Mouse (Mus musculus) activated CD4-positive, CD25-positive, alpha-beta regulatory T cell (primary cell): ENCODE results near the gene Mt1. TPM values are rescaled to one million over a fixed set of nuclear protein-coding genes. Genes with fewer than 3 reads are reported as not detected.

Experiments used
- polyA plus RNA-seq, 2 experiments: library from polyadenylated mRNA; unstranded; fragments of 100-300 nt; shearing (Covaris generic); gene quantifications; one replicate each; pipeline ENCODE4 v1.2.1; 2017

Gene Mt1
- 10 to 100 TPM in 1 of 2 experiments, 1 to 10 TPM in 1; 5.7 to 16.7 TPM for polyA plus RNA-seq

DNA sequence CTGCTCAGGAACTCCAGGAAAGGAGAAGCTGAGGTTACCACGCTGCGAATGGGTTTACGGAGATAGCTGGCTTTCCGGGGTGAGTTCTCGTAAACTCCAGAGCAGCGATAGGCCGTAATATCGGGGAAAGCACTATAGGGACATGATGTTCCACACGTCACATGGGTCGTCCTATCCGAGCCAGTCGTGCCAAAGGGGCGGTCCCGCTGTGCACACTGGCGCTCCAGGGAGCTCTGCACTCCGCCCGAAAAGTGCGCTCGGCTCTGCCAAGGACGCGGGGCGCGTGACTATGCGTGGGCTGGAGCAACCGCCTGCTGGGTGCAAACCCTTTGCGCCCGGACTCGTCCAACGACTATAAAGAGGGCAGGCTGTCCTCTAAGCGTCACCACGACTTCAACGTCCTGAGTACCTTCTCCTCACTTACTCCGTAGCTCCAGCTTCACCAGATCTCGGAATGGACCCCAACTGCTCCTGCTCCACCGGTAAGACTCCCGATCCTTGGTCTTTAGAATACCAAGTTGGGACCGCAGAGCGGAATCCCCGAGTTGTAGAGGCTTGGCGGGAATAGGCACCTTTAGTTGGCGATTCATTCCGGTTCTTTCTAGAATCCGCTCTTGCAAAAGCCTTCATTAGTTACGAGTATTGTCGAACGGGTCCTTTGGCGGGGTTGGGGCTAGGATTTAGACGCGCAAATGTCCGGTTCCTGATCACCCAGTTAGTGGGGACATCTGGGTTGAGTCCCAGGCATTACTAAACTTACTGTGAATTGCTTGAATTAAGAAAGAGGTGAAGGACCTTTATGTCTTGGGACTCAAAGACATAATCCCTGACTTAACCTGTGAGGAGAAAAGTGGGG, at the start of gene Mt1:
Mt1 (plus strand) TSS at position 226 of the 856 bp plus-strand sequence.

DNA sequence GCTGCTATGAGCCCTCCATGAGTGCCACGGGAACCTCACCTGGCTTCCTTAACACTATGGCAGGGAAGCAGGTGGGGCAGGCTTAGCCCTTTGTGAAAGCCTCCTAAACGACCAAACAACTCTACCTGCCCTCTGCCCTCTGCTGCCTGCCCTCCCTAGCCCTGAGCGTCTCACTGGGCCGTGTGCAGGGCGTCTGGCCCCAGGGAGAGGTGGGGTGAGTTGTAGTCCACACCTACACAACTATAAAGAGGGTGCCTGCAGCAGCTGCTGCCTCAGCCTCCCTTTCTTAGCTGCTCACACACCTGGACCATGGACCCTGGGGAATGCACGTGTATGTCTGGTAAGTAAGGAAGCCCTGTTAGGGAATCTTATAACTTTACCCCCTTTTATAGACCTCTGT, 41.9 kb upstream of the Mt1 start, which contains the start of gene Mt4:
Mt4 (plus strand) TSS at position 265 of the 400 bp plus-strand sequence.

DNA sequence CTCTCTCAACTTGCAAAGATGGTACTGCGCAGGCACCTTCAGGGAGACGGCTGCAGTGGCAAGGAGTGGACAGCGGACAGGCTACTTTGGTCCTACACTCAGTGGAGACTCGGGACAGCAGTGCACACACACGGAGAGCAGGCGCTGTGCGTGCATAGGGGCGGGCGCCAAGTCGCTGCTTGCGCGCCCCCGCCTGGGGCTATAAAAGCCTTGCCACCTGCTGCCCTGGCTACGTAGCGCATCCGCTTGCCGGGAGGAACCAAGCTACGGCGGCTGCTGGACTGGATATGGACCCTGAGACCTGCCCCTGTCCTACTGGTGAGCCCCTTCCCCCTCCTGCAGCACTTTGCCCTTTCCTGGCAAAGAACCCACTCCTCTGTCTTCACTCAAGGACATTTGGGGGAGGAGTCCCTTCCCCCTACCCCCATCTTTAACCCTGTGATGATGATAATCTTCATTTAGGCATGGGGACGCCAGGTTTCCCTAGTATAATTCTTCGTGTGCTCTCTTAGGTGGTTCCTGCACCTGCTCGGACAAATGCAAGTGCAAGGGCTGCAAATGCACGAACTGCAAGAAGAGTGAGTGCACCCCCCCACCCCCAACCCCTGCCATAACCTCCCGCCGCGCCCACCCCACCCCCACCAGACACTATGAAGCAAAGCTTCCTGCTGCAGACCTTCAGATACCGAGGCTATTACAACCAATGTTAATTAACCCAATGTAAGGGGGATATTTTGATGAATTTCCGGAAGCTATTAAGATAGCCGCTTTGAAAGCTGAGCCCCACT, 26.2 kb upstream of the Mt1 start, which contains the start of gene Mt3:
Mt3 (plus strand) TSS at position 95 of the 788 bp plus-strand sequence.

DNA sequence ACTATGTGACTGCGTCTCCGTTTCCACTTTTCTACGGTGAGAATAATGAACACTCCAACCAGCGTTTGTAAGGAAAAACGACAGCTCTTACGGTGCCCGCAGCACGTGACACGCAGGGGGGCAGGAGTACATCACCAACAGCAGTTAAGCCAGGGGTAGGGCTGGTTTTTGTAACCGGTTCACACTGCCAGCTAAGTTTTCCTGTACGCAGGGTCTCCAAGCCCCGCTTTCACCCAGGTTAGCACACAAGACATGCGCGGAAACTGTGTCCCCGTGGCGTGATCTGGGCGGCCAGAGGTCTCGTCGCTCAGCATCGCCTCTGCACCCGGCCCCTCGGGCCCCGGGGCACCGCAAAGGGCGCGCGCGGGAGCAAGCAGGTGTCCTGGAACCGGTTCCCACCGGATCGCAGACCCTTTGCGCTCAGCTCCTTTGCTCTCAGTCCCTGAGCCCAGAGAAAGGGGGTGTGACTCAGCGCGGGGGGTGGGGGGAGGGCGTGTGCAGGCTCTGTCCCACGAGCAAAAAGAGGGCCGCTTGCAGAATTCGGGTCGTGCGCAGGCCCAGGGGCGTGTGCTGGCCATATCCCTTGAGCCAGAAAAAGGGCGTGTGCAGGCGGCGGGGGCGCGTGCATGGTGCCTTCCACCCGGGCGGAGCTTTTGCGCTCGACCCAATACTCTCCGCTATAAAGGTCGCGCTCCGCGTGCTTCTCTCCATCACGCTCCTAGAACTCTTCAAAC, 6.6 kb upstream of the Mt1 start, which contains the start of gene Mt2:
Mt2 (plus strand) TSS at position 590 of the 734 bp plus-strand sequence.

DNA sequence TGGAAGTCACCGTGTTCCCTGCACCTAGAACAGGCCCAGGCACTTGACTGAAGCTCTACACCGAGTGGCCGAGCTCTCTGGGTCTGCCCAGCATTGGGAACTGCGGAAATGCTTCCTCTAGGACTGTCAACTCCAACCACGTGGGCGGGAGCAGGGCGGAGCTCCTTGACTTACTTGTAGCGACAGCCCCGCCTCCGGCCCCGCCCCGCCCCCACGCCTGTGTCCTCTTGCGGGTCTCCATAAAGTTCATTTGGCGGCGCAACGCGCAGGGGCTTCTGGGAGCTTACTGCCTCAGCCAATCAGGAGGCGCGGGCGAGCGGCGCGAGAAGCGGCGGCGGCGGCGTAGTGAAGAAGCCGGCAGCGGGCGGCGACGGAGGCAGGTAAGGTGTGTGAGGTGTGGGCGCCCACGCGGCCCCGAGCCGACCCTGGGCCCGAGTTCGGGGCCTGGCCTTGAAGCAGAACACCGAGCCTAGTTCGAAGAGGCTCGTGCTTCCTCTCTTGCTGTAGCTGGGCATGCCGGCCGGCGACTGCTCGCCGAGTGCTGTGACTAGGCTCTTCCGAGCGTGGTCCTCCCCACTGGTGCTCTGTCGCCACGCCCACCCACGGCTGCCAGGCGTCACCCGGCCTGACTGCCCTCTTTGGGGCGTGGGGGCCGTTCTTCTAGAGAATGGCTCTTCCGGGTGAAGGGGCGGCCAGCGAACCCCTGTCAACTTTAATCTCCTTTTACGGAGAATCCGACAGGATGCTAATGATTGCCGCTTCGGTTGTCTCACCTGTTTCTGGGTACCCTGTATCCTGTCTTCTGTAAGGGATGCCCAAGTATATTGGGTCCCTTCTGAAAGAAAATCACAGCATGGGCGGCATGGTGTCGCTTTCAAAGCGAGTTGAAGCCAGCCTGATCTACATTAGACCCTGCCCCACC, 35.6 kb downstream of the Mt1 start, which contains the start of gene Nup93:
Nup93 (plus strand) TSS at position 313 of the 922 bp plus-strand sequence.

Other genes with a start within 250 kb of the Mt1 start
- gene Amfr, start 166.2 kb upstream of the Mt1 start, polyA plus RNA-seq, result 100 to 1,000 TPM; 101 to 132 TPM
- gene Nudt21, start 142.1 kb upstream of the Mt1 start, polyA plus RNA-seq, result 100 to 1,000 TPM; 116 to 135 TPM
- gene Ogfod1, start 141.9 kb upstream of the Mt1 start, polyA plus RNA-seq, result 10 to 100 TPM; 12.9 to 13.4 TPM
- gene Bbs2, start 80.2 kb upstream of the Mt1 start, polyA plus RNA-seq, result 1 to 10 TPM; 2.5 to 9.5 TPM
- gene Mt4, start 41.9 kb upstream of the Mt1 start, polyA plus RNA-seq, result not detected
- 1 to 10 TPM in 1 of 2 experiments, under 1 TPM in 1; 0.45 to 2.3 TPM for gene Mt3, start 26.5 kb upstream of the Mt1 start, polyA plus RNA-seq
- gene Mt2, start 6.4 kb upstream of the Mt1 start, polyA plus RNA-seq, result 1 to 10 TPM; 2.1 to 6.2 TPM
- 10 to 100 TPM; 32.6 to 33.9 TPM for gene Nup93, start 35.5 kb downstream of the Mt1 start, polyA plus RNA-seq
- under 1 TPM in 1 of 2 experiments, not detected in 1; 0.06 TPM for gene Slc12a3, start 150.1 kb downstream of the Mt1 start, polyA plus RNA-seq
- gene Herpud1, start 207.4 kb downstream of the Mt1 start, polyA plus RNA-seq, result 100 to 1,000 TPM in 1 of 2 experiments, 10 to 100 TPM in 1; 93.6 to 104 TPM